Comparison of ENCODE assay signal across 21 mouse cellular contexts in the genomic region with DNA sequence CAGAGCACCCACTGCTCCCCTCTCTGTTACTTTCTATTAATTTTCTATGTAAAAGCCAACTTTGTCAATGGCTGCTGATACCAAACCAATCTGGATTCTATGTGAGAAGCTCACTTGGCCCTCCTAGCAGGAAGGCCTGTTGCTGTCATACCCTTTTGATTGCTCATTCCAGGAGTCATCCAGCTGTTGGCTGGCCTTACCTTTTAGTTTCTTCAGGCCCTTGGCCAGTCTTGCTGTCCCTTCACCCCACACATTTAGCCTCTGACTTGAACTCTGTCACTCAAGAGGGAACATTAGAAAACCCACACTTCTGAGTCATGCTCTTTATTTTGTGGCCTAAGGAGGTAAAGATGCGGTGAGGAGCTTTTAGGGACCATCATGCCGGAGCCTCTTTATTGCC.
"Had no signal": no experiment of that assay in that cellular context is flagged by ENCODE, and none has a peak within 500 bp of the region (broad histone marks: within the 10 kb centered on the region; RNA-seq: fewer than 3 reads in every experiment).

No protein-coding gene starts in this region.

- DNase-seq: gastrocnemius, postnatal 10 days; heart, adult 18-20 months; heart, postnatal 10 days; kidney, adult 11 months; kidney, adult 2 months; kidney, adult 9 months; kidney, postnatal 14 days; kidney, postnatal 36 days; layer of hippocampus, postnatal 36 days; left cerebral cortex, postnatal 4 days; lung, adult 18-20 months had no signal

- H3K27ac ChIP-seq: heart, embryonic 10.5 days; hindbrain, embryonic 13.5 days; hindbrain, embryonic 15.5 days; hindbrain, postnatal 0 days; kidney, embryonic 15.5 days; kidney, postnatal 0 days; limb, embryonic 13.5 days; limb, embryonic 15.5 days; liver, embryonic 14.5 days had no signal

- H3K4me3 ChIP-seq: heart, embryonic 10.5 days; heart, embryonic 12.5 days; hindbrain, embryonic 13.5 days; hindbrain, embryonic 15.5 days; kidney, embryonic 15.5 days; limb, embryonic 13.5 days; limb, embryonic 15.5 days had no signal
